Mouse (Mus musculus) hindbrain, embryonic 10.5 days (tissue): ENCODE results near the gene Vmn2r96. TPM values are rescaled to one million over a fixed set of nuclear protein-coding genes. Genes with fewer than 3 reads are reported as not detected.
"Not testable (repeated sequence)": the region's sequence is repeated elsewhere in the genome, so short reads cannot be mapped to it uniquely, and the experiment has no call there.

Experiments used
- DNase-seq: peaks from one replicate; pipeline ENCODE4 v3.0.0-alpha.2; 2017; ENCODE audit warnings: low spot score
- H3K27ac ChIP-seq: fragments of 300-500 bp; sonication (generic); 2 replicates; pipeline ENCODE4 v1.5.1; 2016; ENCODE audit warnings: mild to moderate bottlenecking, moderate library complexity
- H3K27me3 ChIP-seq: fragments of 300-500 bp; sonication (generic); 2 replicates; pipeline ENCODE4 v1.6.1; 2016; ENCODE audit warnings: mild to moderate bottlenecking; ENCODE audit not compliant: poor library complexity, insufficient read depth, severe bottlenecking
- H3K36me3 ChIP-seq: fragments of 300-500 bp; sonication (generic); 2 replicates; pipeline ENCODE4 v1.6.1; 2016; ENCODE audit warnings: mild to moderate bottlenecking, moderate library complexity
- H3K4me1 ChIP-seq: fragments of 300-500 bp; sonication (generic); replicated peaks from 2 replicates; pipeline ENCODE4 v1.6.1; 2016; ENCODE audit warnings: mild to moderate bottlenecking
- H3K4me3 ChIP-seq: fragments of 300-500 bp; sonication (generic); 2 replicates; pipeline ENCODE4 v1.5.1; 2016; ENCODE audit warnings: mild to moderate bottlenecking, moderate library complexity
- H3K9me3 ChIP-seq: fragments of 300-500 bp; sonication (generic); 2 replicates; pipeline ENCODE4 v1.6.1; 2016; ENCODE audit warnings: mild to moderate bottlenecking, moderate library complexity
- WGBS: fragments of 180-500 bp; shearing (Covaris S2); methylation state at CpG from one replicate; pipeline ENCODE4 v1.1.7; 2016; 5-methylcytosine and 5-hydroxymethylcytosine counted together
- polyA plus RNA-seq: library from polyadenylated mRNA; unstranded; fragments of >200 nt; fragmentation: Nextera tagmentation; extraction: Ambion mirVana; gene quantifications from 2 replicates; pipeline ENCODE4 v1.2.1, GENCODE M21; 2016

Gene Vmn2r96
- not detected in 2 replicates for polyA plus RNA-seq

GRCm38 (mm10) chr17:18572851-18573250 lies at the start of gene Vmn2r96:
TSS of gene Vmn2r96 (plus strand) at chr17:18573151.
- peaks cover 18% of the 10 kb centered on the region for H3K9me3 ChIP-seq
- not testable (repeated sequence) for H3K27ac ChIP-seq, H3K4me1 ChIP-seq, H3K27me3 ChIP-seq, H3K4me3 ChIP-seq, H3K36me3 ChIP-seq, DNase-seq
- WGBS, result 86% methylated on average over 1 of the region's 1 CpGs

DNA sequence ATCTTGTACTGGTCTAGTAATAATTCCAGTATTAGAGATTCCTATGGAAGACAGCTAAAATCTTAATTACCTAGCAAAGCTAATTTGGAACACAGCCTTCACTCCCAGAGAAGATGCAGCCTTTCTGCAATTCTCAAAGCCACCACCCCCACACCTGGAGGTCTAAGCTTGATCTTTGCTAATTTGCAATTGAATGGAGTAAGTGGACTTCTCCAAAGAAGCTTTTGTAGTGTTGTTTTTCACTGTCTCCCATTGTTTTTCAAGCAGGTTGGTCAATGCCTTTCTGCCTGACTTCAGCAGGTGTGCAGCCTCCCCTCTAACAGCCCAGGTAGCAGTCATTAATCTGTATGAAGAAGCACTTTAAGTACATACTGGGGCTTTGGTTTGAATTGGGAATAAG lies 49.6 kb upstream of the Vmn2r96 start:
- Histone ChIP-seq H3K27ac (no peak overlapping the region), H3K36me3 (no peaks in the 10 kb centered on the region), H3K4me1 (no peaks in the 10 kb centered on the region), H3K27me3 (no peaks in the 10 kb centered on the region), H3K9me3 (peaks cover 55% of the 10 kb centered on the region), H3K4me3 (no peak overlapping the region)
- DNase-seq, result no peak

DNA sequence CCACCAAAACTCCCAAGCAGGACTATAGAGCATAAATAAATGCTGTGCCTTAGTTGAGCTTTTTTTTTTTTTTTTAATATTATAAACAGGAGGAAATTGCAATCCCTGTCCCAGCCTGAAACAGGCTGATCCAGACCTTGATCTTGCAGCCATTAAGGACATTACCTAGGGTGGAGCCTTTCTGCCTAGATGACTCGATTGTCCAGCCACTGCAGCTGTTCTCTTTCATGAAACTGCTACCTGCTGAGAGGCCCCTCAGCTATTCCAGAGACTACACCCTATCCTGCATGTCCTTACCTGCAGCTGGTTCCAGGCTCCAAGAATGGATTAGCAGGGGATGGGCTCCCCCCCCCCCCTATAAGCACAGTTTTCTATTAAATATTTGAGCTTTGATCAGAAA lies 49.0 kb upstream of the Vmn2r96 start:
- H3K9me3 ChIP-seq, result peaks cover 49% of the 10 kb centered on the region

DNA sequence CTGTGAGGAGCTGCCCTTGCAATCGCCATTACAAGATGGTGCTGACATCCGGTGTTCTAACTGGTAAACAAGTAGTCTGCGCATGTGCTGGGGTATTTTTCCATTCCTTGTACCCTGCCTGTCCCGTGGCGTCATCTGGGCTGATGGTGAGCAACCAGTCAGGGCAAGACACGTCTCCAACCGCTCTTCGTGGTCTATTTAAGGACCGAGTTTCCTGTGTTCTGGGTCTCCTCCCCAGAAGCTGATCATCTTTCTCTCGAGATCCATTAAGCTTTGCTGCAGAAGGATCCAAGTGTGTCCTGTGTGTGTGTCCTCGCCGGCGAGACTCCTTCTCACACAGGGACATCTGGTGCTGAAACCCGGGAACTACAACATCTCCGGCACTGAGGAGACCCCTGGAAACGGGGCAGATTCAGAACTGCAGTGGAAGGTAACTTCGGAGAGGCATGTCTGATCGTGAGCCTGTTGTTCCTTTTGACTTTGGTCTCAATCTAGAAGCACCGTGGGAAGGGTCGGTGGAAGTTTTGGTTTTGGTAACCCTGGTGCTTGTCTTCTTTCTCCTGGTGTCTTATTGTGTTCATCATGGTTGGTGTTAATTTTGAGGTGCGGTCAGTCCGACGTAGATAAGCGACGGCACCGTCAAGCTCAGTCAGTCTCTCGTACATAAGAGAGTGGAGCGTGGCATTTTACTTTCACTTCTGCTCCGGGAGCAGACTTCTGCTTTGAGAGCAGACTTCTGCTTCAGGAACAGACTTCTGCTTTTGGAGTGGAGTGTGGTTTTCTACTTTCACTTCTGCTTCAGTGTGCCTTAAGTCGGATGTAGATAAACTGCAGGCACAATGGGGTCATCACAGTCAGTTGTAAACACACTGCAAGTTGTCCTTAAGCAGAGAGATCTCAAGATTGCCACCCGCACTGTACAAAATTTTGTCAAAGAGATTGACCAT lies 14.5 kb upstream of the Vmn2r96 start:
- not testable (repeated sequence) for H3K36me3 ChIP-seq, H3K4me1 ChIP-seq, H3K27ac ChIP-seq, H3K27me3 ChIP-seq, DNase-seq, H3K4me3 ChIP-seq
- H3K9me3 ChIP-seq, result peaks cover 75% of the 10 kb centered on the region
- WGBS, result 91% methylated on average over 31 of the region's 31 CpGs

More for the DNA sequence above, 49.0 kb upstream of the Vmn2r96 start:
- H3K27me3 ChIP-seq, result no peaks in the 10 kb centered on the region
- WGBS, result 84% methylated on average over 1 of the region's 1 CpGs
- no peak overlapping the region for H3K27ac ChIP-seq
- H3K4me1 ChIP-seq, result no peaks in the 10 kb centered on the region
- no peak for DNase-seq
- no peaks in the 10 kb centered on the region for H3K36me3 ChIP-seq
- H3K4me3 ChIP-seq, result no peak overlapping the region

DNA sequence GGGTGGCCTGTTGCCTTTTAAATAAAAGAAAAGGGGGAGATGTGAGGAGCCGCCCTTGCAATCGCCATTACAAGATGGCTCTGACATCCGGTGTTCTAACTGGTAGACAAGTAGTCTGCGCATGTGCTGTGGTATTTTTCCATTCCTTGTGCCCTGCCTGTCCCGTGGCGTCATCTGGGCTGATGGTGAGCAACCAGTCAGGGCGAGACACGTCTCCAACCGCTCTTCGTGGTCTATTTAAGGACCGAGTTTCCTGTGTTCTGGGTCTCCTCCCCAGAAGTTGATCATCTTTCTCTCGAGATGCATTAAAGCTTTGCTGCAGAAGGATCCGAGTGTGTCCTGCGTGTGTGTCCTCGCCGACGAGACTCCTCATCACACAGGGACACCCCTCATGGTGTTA lies 6.8 kb upstream of the Vmn2r96 start:
- 92% methylated on average over 17 of the region's 17 CpGs for WGBS
- H3K27me3 ChIP-seq, H3K27ac ChIP-seq, DNase-seq, H3K36me3 ChIP-seq, H3K4me3 ChIP-seq, H3K4me1 ChIP-seq: not testable (repeated sequence)
- H3K9me3 ChIP-seq, result peaks cover 53% of the 10 kb centered on the region

- H3K4me3 ChIP-seq, H3K36me3 ChIP-seq, H3K27ac ChIP-seq, H3K4me1 ChIP-seq, DNase-seq, H3K27me3 ChIP-seq: not testable (repeated sequence)
- 93% methylated on average over 6 of the region's 6 CpGs for WGBS
- H3K9me3 ChIP-seq, result peaks cover 64% of the 10 kb centered on the region
Observed at GRCm38 (mm10) chr17:18615151-18615550, 42.2 kb downstream of the Vmn2r96 start.

- Histone ChIP-seq H3K27ac (no peak overlapping the region), H3K27me3 (no peaks in the 10 kb centered on the region), H3K4me3 (no peak overlapping the region), H3K36me3 (no peaks in the 10 kb centered on the region), H3K4me1 (no peaks in the 10 kb centered on the region), H3K9me3 (peaks cover 28% of the 10 kb centered on the region)
- DNase-seq, result no peak
Observed at GRCm38 (mm10) chr17:18626532-18626931, 53.6 kb downstream of the Vmn2r96 start.

Other genes starting within 250 kb of the Vmn2r96 start
- 0.01 TPM in 1 of 2 replicates, not detected in the other for gene Vmn2r95, start 149.1 kb upstream of the Vmn2r96 start, polyA plus RNA-seq